Mouse (Mus musculus): ENCODE data around the gene Rtl1.

DNA sequence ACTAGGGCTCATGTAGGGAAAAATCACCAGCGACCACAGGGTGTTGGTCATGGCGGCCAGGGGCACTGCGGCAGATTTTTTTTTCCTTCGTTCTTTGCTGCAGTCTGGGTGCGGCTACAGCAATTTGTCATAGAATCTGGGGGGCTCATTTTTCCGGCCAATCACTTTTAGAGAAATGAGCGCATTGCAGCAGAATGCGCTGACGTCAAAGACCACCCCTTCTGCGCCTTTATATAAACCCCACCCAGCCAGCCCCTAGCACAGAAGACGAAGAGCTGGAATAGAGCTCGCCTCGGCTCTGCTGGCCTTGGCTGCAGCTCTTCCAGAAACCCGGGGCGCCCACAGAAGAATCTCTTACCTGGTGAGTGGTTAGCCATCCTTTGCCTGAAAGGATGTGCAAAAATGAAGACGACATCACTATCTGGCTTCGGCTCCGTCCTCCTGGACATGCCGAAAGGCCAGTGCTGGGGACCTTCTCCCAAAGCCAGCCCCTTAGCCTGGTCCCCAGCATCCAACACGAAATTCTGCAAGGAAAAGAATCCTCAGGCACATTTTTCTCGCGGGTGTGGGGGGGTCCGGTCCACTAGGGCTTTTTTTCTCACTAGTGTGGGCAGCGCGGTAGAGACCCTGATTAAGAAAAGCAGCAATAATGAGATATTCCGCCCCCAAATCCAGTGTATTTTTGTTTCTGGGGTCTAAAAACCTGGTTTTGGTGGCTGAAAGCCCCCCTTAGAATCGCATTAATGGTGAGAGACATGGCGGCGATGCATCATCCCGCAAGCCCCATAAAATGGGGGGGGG, 59.2 kb downstream of the Rtl1 start:
- TF ChIP-seq GATA1 (IDR thresholded peaks at IDR 0.05; ENCODE audit: borderline replicate concordance, low read length) (no peak), FLI1 (IDR thresholded peaks at IDR 0.05; ENCODE audit: low read length) (no peak)
